Mouse (Mus musculus) adrenal gland, adult 8-10 months (tissue): ENCODE measurements around the gene Pxk. TPM values are rescaled to one million over a fixed set of nuclear protein-coding genes. Genes with fewer than 3 reads are reported as not detected.

Experiments
- DNase-seq: peaks from one replicate; pipeline ENCODE4 v3.0.0; 2022
- total RNA-seq, 4 experiments: library from RNA; stranded (reverse); gene quantifications; 2 replicates each; pipeline ENCODE4 v1.2.4; 2022

The Pxk gene
- 10 to 100 TPM; 62.3 to 72.3 (median 68.1) TPM for total RNA-seq

DNA sequence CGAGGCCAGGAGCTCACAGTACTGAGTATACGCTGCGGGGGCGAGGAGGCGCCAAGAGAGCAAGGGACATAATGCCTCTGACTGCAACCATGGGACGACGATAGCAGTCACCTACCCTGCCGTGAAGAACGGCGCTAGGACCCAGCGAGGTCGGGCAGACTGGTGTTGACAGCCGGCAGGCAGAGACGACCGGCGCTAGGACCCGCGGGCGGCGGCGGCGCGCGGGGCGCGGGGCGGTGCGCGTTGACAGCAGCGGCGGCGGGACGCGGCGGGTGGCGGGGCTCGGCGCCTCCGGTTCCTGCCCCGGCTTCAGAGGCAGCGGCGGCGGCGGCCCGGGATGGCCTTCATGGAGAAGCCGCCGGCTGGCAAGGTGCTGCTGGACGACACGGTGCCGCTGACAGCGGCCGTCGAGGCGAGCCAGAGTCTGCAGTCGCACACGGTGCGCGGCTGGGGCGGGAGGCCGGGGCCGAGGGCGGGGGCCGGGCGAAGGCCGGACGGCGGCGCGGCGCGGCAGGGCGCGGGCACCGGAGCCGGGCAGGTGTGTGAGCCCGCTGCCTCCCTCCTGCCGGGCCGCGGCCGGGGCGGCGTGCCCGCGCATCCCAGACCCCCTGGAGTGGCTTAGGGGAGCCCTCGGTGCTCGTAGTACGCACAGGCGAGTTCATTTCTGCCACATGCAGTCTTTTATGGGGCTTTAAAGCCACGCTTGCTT is at the start of gene Pxk:
Gene Pxk, plus strand, starts transcription at position 234 of the 709 bp plus-strand sequence.
- peak; percentile 85 for DNase-seq

DNA sequence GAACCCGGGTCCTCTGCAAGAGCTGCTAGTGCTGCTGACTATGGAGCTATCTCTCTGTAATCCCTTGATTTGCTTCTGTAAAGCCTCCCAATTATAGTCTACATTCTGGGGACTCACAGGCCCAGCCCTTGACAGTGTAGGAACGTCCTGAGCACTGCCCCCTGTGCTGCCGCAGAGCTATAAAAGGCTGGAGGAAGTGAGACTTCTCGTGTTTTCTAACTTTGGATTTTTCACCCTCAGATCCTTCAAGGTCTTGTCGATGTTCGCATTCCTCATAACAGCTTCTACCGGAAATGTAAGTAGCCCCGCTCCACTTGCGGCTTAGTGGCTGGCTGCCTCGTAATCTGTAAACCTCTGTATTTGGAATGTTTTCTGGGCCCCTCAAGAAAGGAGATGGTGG is 48.7 kb upstream of the Pxk start:
- DNase-seq: no peak

DNA sequence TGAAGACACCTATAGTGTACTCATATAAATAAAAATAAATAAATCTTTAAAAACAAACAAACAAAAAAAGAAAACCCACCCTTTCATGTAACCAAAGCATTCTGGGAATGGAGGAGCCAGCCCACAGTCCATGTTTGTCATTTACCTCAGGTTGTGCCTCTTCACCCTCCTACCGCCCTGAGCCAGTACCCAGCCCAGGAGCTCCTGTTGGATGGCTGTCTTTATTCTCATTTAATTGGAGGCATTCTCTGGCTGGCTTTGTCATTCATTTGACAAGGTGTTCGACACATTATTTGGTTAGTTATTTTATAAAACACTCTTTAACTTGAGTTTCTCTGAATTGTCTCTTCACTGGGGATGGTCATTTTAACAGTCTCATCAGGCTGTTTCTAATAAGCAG is 46.1 kb upstream of the Pxk start:
- no peak for DNase-seq

DNA sequence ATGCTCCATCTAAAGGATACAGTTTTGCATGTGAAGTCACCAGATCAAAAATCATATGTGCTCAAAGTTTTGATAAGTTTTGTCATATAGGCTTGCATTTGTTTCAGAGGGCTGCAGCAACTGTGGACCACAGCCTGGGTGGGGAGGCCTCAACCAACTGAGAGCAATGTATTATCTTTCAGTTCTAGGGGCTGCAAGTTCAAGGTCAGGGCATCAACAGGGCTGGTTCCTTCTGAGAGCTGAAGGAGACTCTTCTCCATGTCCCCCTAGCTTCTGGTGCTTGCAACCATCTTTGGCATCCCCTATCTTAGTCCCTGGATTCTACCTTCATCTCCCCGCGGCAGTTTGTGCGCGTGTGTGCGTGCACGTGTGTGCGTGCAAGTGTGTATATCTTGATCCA is 45.4 kb upstream of the Pxk start:
- DNase-seq: no peak

DNA sequence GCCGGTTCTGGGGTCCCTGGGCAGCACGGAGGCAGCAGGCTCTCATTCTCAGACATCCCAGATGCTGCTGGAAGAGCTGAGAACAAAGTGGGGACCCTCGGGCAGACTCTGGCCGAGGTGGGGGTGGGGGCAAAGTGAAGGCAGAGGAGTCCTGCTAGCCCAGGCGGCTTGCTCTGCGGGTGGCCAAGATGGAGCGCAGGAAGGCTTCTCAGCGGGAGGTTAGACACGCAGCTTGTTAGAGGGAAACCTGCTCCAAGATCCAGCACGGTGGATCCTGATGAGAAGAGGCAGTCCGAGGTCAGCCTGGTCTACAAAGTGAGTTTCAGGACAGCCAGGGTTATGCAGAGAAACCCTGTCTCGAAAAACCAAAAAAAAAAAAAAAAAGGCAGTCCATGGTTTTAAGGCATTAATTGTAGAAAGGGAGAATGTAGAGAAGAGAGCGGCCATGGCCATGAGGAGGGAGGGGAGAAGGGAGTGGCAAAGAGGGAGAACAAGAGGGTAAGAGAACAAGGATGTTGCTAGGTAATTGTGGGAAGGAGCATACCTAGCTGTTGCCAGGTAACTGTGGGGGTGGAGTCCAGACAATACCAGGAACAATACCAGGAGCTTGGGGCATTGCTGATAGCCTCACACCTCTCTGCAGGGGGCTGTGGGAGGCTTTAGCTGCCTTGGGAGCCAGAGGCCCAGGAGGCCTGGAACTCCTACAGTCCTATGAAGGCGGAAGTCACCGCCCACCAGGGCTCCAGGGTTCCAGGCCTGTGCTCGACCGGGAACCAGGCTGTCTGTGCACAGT is 43.5 kb upstream of the Pxk start:
- no peak for DNase-seq

DNA sequence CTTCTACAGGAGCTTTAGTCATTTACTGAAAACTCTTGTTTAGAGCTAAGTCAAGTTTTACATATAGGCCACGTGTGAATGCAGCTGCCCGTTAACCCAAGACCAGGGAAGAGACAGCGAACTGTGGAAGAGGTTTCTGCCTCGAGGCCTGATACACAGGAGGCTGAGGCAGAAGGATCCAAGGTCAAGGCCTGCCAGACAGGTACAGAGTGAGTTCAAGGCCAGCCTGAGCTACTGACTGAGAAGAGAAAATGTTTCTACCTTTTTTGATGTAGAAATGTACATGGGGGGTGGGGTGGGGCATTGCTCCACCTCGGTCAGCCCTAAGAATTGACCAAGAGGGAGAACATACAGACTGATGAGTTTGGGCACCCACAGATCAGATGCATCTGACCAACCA is 41.9 kb upstream of the Pxk start:
- no peak for DNase-seq

DNA sequence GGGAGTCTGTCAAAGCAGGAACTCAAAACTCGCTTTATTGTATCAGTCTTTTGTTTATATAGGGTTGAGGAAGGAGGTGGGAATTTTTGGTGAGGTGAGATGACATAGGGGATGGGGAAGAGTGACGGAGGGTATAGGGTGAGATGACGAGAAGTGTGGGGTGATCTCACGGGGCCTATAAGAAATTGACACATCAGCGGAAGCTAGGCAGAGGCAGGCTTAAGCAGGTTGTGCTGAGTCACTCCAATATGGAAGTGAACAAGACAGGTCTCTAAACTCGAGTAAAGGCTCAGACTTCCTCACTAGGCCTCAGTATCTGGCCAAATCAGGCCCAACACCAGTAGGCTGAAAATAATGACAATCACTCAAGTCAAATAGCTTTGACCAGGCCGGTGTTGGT is 38.1 kb upstream of the Pxk start:
- DNase-seq: no peak

DNA sequence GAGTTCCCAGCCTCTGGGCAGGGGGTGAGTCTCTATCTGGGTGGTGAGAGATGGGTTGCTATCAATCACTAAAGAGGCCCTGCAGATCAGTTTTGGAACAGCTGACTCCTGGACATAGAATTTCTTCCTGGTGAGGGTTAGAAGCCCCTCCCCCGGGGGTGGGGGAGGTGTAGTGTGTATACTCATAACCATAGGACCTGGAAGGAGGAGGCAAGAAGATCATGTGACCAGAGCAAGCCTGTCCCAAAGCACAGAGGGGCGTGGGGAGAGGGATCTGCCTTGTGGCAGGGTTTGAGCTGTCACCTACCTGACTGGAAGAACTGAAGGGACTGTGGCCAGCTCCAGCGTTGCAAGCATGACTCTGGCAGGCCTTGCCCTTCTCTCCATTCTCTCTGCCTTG is 35.9 kb upstream of the Pxk start:
- no peak for DNase-seq

DNA sequence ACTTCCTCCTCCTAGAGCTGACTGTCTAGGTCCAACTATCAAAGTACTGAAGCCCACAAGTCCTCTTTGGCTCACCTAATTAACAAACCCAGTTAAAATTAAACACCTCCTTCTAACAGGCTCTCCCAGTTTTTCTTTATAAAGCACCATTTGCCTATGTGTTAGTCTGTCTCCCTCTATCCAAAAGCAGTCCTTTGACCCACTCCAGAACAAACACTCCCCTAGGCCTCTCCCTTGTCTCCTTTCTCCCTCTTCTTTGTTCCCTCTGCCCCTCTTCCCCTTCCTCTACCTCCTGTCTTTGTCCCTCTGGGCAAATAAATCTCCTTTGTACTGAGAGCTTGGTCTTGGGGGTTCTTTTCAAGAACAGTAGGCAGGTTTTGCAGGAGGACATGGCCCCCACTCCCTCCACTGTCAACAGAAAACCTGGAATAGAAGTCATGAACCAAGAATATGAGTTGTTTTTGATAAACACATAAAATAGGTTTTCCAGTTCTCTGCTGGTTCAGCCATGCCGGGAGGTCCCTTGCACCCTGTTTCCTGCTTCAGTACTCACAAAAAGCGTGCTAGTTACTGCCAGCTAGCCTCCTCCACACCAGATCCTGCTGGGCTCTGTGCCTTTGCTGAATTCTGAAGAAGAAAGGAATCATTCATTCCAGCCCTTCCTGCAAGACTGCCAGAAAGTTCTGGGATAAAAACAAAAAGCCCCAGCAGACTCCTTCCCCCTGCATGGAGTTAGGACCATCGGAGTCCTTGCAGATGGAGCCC is 35.3 kb upstream of the Pxk start:
- no peak for DNase-seq

DNA sequence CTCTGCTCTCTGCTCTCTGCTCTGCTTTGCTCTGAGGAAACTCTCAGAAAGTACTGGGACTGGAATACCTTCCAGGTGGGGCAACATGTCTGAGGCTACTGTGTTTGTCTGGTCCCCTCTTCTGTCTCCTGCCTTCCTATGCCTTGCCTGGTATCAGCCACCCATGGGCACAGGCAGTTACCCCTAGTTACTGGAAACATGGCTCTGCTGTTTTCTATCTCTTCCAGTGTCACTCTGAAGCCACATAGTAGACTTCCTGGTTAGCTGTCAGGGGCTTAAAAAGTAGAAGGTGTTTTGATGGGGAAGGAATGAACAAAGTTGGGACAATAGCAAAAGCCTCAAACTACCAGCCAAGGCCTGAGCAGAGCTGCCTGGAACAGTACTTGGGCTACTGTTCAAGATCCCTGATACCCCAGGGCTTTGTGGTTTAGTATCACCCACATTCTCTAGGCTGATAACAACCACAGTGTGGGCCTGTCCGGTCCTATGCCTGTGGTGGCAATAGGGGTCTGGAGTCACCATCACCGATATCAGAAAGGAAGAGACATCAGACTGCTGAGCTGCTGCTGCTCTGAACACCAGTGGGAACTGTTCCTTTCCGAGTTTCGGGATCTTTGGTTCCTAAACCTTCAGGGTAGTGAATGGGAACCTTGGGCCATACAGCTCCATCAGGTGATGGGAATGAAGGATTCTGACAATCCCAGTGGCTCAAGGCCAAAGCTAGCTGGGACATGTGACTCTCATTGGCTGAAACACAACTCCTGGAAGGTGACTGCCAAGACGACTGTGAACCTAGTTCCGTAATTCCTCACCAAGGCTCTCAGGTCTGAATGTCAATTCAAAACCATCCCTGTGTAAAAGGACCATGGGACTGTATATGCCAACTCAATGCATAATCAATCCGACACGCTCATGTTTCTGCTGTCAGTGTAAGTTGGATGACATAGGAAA is 33.9 kb upstream of the Pxk start:
- DNase-seq: no peak

DNA sequence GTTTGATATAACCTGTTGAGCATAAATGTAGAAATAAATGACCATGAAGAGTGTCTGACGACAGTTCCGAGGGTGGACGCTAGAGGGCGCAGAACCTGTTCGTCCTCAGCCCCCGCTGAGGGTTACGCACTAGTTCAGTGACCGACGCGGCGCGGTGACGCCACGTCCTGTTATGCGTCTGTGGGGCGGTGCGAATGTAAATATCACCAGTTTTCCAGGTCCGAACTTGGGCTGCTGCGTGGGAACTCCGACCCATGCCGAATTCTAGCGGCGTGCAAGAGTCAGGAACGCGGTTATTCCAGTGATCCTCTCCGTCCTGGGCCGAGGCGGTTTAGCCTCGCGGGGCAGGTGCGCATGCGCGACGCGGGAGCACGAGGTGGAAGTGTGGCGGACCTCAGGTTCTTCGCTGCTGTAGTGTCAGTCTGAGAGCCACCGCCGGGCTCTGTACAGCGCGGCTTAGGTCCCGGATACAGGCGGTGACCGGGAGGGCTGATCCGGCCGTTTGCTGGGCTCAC is 17.8 kb upstream of the Pxk start, which contains the start of gene Rpp14:
Gene Rpp14, plus strand, starts transcription at position 203 of the 515 bp plus-strand sequence.
- DNase-seq: peak; percentile 93

DNA sequence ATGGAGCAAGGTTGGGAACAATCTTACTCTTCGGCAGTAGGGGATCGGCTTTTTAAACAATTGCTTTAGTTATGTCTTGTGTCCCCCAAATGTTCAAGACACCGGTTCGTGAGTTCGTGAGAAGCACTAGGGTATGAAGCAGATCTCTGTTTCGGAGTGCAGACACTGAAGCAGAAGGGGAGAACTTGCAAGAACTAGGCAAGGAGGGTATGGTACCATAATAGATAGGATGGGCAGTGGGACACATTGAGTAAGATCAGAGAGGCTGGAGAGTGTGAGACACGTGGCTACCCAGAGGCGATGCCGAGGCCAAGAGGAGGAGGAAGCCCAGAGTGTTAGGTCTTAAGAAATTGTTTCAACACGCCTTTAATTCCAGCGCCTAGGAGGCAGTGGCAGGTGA is 17.3 kb upstream of the Pxk start:
- no peak for DNase-seq

DNA sequence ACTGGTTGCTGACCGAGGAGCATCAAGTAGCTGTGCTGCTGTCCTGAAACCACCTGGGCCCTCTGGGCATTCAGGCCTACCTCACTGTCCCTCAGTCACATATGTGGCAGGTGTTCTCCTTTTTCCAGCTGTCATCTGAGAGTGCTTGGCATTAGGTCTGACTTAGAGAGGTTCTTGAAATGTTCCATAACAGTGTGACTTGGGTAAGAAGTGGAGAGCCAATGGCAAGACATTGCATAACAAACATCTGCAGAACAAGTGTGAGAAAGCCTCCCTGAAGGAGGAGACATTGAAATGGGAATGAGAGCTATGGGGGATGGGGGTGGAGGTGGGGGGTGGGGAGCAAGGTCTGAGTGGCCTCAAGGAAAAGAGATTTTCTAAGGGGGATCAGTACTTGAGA is 15.1 kb upstream of the Pxk start:
- DNase-seq: no peak

DNA sequence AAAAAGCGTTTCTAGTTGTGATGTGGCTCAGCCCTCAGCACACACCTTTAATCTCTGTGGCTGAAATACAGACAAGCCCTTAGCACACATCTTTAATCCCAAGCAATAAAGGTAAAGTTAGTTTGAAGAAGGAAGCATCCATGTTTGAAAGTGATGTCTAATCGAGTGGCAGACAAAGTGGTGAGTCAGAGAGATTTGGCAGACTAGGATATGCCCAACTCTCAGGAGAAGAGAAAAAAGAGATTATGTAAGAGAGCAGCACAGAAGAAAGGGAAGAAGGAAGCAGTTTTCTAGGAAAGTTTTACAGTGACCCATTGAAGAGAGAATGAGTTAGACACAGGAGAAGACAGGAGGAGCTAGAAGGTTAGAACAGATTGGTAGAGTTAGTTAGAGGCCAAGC is 9.0 kb upstream of the Pxk start:
- DNase-seq: no peak

DNA sequence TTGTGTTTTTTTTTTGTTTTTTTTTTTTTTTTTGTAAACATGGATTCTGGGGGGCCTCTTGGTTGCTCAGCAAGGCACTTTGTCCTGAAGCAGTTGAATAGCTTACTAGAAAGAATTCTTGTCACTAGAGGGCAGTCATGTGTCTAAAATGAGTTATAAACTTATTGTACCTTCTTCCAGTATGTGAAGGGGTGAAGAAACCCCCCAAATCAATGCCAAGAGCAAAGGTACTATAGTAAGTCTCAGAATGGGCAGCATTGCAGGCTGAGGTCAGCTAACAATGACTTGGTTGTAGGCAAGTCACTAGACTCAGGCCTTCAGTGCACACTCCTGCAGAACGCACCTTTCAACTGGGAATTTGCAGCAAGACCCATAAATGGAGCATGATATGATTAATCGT is 5.4 kb upstream of the Pxk start:
- DNase-seq: no peak

DNA sequence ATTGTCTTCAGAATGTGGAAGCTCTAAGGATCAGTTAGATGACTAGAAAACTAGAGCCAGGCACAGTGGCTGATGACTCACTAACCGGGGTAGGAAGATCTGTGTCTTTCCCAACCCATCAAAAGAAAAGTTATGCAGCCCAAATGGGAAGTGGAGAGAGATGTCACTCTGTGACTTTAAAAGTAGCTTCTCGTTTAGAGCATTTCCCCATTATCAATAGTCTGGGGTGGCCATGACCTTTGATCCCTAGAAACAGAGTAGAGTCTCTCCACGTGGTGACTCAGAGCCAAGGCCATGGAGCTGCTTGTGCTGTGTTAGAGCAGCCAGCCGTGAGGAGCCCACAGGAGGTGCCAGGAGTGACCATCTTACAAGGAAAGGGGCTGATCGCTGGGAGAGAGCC is 4.6 kb upstream of the Pxk start:
- DNase-seq: peak; percentile 75

DNA sequence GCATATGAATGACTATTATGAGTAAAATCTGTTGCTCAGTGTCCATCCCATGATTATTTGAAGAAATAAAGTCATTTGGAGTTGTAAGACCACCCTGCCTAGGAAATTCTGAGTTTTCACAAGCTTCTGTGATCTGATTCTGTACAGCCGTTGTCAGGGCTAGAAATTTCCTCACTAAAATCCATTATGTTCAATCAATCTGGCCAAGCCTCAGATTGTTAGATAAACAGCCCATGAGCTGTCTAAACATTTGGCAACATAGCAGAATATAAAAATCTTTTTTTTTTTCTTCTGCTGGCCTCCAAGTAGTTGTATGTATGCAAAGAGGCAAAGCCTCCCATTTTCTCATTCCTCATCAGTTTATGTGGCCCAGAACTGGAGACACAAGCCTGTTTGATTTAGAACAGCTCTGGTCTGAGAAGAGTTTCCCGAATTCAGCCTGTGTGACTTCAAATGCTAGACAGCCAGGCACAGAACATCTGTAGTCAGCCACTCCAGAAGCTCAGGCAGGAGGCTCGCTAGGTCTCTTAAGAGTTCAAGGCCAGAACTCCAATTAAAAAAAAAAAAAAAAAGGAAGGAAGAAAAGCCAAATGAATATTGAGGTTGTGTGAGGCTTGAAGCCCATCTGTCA is 3.0 kb upstream of the Pxk start:
- DNase-seq: no peak

DNA sequence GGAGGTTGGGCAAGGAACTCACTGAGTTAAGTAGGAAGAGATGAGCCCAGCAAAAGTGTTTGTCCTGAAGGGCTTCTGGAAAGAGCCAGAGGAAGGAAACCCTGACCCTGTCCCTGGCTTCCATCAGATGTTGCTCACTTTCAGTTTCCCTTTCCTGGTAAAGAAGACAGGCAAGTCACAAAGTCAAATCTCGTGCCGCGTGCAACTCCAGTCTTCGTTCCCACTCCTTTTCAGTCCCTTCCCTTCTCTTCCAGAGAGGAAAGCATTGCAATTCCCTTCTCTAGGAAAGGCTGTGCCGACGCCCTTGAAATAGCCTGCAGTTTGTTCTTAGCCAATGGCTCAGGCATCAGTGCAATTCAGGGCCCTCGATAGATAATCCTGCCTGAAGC is 2.5 kb upstream of the Pxk start:
- no peak for DNase-seq

DNA sequence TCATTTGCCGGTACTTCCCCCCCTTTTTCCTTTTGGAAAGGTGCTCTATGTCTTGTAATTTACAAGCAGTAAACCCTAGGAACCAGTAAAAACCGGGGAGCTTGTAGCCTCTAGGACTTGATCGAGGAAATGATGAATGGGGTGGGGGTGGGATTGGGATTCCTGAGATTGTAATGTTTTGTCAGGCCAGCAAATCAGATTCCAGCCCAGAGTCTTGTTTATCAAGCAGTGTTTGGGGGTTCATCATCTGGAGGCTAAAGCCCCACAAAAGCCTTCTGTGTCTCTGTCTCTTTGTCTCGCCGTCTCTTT is 630 bp downstream of the Pxk start:
- DNase-seq: no peak

DNA sequence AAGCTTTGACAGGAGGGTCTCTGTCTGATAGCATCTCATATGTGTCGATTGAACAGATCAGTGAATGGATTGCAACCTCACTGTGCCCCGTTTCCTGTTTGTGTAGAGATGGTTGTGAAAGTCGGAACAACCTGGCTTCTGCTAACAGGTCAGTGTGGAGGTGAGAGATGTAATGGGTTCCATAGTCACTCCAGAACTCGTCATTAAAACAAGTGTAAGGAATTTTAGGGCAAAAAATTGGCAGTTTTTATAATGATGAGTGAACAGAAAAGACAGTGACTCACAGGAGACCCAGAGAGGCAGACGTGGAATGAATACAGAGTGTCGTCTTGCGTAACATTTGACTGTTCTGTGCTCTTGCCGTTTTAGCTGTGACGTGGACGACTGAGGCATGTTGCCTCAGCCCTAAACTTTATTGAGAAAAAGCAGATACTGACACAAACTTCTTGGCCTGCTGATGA is 1.6 kb downstream of the Pxk start:
- peak; percentile 58 for DNase-seq

DNA sequence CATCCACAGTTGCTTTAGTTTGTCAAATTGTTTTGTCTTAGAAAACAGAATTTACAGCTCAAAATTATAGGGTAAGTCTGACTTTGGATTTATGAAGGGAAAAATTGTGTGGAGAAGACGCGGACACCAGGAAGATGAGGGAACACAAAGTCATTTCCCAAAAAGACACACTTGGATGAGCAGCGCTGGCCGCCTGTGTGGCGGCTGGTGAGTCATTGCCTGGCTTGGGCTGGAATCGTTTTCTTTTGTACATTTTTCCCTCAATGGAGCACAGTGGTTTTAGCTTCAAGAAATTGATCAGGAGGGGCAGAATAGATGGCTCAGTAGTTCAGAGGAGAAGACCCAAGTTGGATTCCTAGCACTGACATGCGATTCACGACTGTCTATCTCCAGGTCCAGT is 3.9 kb downstream of the Pxk start:
- DNase-seq: no peak

DNA sequence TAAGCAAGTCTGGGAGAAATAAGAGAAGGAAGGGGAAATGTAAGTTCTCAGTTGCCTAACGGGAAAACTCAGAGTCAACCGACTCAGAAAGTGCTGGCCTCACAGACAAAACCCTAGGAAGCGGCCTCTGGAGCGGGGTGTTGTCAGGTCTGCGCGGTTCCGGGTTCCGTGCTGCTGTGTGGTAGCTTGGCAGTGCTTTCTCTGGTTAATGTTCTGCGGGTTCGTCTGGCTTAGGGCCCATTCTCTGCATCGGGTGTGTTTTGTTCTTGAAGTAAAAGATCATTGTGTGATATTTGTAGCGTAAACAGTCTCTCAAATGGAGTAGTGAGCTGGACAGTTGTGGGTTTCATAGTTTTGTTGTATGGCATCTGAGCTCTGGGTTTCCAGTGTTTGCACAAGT is 4.7 kb downstream of the Pxk start:
- DNase-seq: no peak
